Mouse (Mus musculus): ENCODE measurements at regions not wholly inside any gene's neighbourhood (a gene's known extent, or its start where the extent isn't known, plus 50 kb on each side); places are given as distances from the start of the nearest gene placed in this dataset.

- WGBS, result 93% methylated on average over 3 of the region's 3 CpGs
- H3K27ac ChIP-seq (replicated peaks), result no peak overlapping the region
- no peak for ATAC-seq (ENCODE audit: low FRiP score)
- no peak overlapping the region for H3K4me3 ChIP-seq (replicated peaks)
- H3K36me3 ChIP-seq, result no peaks in the 10 kb centered on the region
- H3K9ac ChIP-seq (replicated peaks), result no peak overlapping the region
- H3K4me1 ChIP-seq, result peaks cover 23% of the 10 kb centered on the region
- 0 out of 2 replicates have a peak, but pooled peaks cover 8% of the 10 kb centered on the region for H3K27me3 ChIP-seq (replicated peaks)
- H3K9me3 ChIP-seq (replicated peaks), result no peaks in the 10 kb centered on the region
- H3K4me2 ChIP-seq, result no peak overlapping the region
Observed at GRCm38 (mm10) chr9:47424191-47424590, 105.8 kb upstream of the Cadm1 start.

- Histone ChIP-seq H3K4me2 (no peak overlapping the region), H3K9me3 (replicated peaks) (no peaks in the 10 kb centered on the region), H3K27me3 (replicated peaks) (0 out of 2 replicates have a peak, but pooled peaks cover 4% of the 10 kb centered on the region), H3K4me1 (peaks cover 22% of the 10 kb centered on the region), H3K36me3 (no peaks in the 10 kb centered on the region), H3K9ac (replicated peaks) (no peak overlapping the region), H3K27ac (replicated peaks) (no peak overlapping the region), H3K4me3 (replicated peaks) (no peak overlapping the region)
- no peak for ATAC-seq (ENCODE audit: low FRiP score)
- WGBS, result 94% methylated on average over 5 of the region's 5 CpGs
Observed at GRCm38 (mm10) chr9:47426712-47427111, 103.3 kb upstream of the Cadm1 start.

DNA sequence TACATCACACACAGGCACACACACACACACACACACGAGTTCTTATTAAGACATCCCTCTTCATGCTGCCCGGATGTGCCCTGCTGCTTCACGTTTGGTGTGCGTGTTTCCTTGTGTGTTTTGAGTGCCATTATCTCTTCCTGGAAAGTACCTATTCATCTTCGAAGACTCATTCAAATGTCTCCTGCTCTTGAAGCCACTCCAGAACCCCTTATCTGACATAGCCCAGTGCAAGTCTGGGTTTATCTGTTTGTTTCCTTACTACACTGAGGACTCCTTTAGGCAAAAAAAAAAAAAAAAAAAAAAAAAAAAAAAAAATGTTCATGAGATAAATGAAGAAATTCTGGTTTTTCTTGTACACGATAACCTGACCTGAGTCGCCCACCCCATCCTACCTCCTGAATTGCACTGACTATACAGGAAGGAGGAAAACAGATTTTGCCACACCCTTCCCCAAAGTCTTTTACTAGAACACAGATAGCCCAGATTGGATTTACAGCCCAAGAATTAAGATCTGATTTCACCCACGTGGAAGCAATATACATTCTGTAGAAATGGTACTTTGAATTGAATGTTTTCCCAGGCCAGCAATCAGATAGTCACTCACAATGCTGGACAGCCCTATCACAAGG lies 101.1 kb upstream of the Cadm1 start:
- H3K27ac ChIP-seq (replicated peaks), result no peak overlapping the region
- WGBS, result 79% methylated on average over 8 of the region's 8 CpGs
- peaks cover under 1% of the 10 kb centered on the region; the same call in 1 of the 2 replicates for H3K4me1 ChIP-seq
- no peak overlapping the region for H3K4me3 ChIP-seq (replicated peaks)
- ATAC-seq (ENCODE audit: low FRiP score), result no peak
- no peak overlapping the region for H3K4me2 ChIP-seq
- no peaks in the 10 kb centered on the region for H3K36me3 ChIP-seq
- 0 out of 2 replicates have a peak, but pooled peaks cover 4% of the 10 kb centered on the region for H3K27me3 ChIP-seq (replicated peaks)
- H3K9ac ChIP-seq (replicated peaks), result no peak overlapping the region
- no peaks in the 10 kb centered on the region for H3K9me3 ChIP-seq (replicated peaks)

DNA sequence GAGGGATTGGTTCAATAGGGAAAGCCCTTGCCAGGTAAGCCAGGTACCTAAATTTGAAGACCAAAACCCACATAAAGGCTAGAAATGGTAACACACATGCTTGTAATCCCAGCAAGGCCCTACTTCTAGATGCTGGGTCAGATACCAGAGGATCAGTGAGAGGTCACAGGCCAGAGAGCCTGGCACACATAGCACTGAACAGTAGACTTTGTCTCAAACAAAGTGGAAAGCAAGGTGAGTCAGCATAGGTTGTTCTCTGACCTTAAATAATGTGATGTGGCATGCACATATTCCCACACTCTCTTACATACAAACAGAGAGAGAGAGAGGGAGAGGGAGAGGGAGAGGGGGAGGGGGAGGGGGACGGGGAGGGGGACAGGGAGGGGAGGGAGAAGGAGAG lies 100.3 kb upstream of the Cadm1 start:
- Histone ChIP-seq H3K4me2 (no peak overlapping the region), H3K4me1 (no peaks in the 10 kb centered on the region), H3K9ac (replicated peaks) (no peak overlapping the region), H3K9me3 (replicated peaks) (no peaks in the 10 kb centered on the region), H3K36me3 (no peaks in the 10 kb centered on the region), H3K27ac (replicated peaks) (no peak overlapping the region), H3K27me3 (replicated peaks) (0 out of 2 replicates have a peak, but pooled peaks cover 4% of the 10 kb centered on the region), H3K4me3 (replicated peaks) (no peak overlapping the region)
- no CpG with 5 or more reads among the region's 1 CpGs for WGBS
- no peak for ATAC-seq (ENCODE audit: low FRiP score)

- H3K9me3 ChIP-seq (replicated peaks), result no peaks in the 10 kb centered on the region
- H3K4me1 ChIP-seq, result peaks cover 8% of the 10 kb centered on the region
- no peak overlapping the region for H3K4me3 ChIP-seq (replicated peaks)
- H3K27ac ChIP-seq (replicated peaks), result no peak overlapping the region
- ATAC-seq (ENCODE audit: low FRiP score), result no peak
- H3K27me3 ChIP-seq (replicated peaks), result 0 out of 2 replicates have a peak, but pooled peaks cover 3% of the 10 kb centered on the region
- no peak overlapping the region for H3K4me2 ChIP-seq
- no peaks in the 10 kb centered on the region for H3K36me3 ChIP-seq
- H3K9ac ChIP-seq (replicated peaks), result no peak overlapping the region
- 85% methylated on average over 4 of the region's 4 CpGs for WGBS
Observed at GRCm38 (mm10) chr9:47432715-47433114, 97.3 kb upstream of the Cadm1 start.

GRCm38 (mm10) chr9:47433185-47433584 lies 96.8 kb upstream of the Cadm1 start:
- 81% methylated on average over 2 of the region's 2 CpGs for WGBS
- Histone ChIP-seq H3K9ac (replicated peaks) (no peak overlapping the region), H3K27me3 (replicated peaks) (no peaks in the 10 kb centered on the region), H3K4me2 (no peak overlapping the region), H3K4me1 (peaks cover 8% of the 10 kb centered on the region), H3K27ac (replicated peaks) (no peak overlapping the region), H3K9me3 (replicated peaks) (no peaks in the 10 kb centered on the region), H3K36me3 (no peaks in the 10 kb centered on the region), H3K4me3 (replicated peaks) (no peak overlapping the region)
- ATAC-seq (ENCODE audit: low FRiP score), result no peak

- H3K27me3 ChIP-seq (replicated peaks), result no peaks in the 10 kb centered on the region
- 93% methylated on average over 2 of the region's 2 CpGs for WGBS
- H3K36me3 ChIP-seq, result no peaks in the 10 kb centered on the region
- no peaks in the 10 kb centered on the region for H3K9me3 ChIP-seq (replicated peaks)
- no peak overlapping the region for H3K27ac ChIP-seq (replicated peaks)
- H3K9ac ChIP-seq (replicated peaks), result no peak overlapping the region
- peaks cover 8% of the 10 kb centered on the region for H3K4me1 ChIP-seq
- no peak for ATAC-seq (ENCODE audit: low FRiP score)
- H3K4me3 ChIP-seq (replicated peaks), result no peak overlapping the region
- no peak overlapping the region for H3K4me2 ChIP-seq
Observed at GRCm38 (mm10) chr9:47434091-47434490, 95.9 kb upstream of the Cadm1 start.

GRCm38 (mm10) chr9:47438976-47439375 lies 91.0 kb upstream of the Cadm1 start:
- H3K4me3 ChIP-seq (replicated peaks), result no peak overlapping the region

DNA sequence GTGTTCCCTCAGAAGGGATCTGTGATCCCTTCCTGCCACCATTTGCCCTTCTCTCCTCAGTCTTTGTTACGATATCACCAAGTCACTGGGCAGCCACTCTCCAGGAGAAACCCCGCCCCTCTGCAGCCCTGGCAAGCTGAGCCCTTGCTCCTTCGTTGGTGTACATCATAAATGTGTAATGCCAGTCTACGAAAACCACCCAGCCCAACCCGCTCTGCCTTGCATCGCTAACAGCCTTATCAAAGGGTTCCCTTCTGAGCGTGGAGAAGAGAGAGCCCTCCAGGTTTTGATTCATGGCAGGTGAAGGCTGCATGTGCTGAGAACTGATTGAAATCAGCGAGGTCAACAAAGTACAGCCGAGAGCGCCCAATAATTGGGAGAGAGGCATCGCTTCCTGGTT lies 90.5 kb upstream of the Cadm1 start:
- ATAC-seq (ENCODE audit: low FRiP score), result no peak
- Histone ChIP-seq H3K9me3 (replicated peaks) (no peaks in the 10 kb centered on the region), H3K4me3 (replicated peaks) (peak overlapping the region; percentile 16; the same call in 1 of the 2 replicates), H3K27ac (replicated peaks) (no peak overlapping the region), H3K4me2 (peak overlapping the region; percentile 51), H3K36me3 (no peaks in the 10 kb centered on the region), H3K4me1 (peaks cover 17% of the 10 kb centered on the region), H3K9ac (replicated peaks) (no peak overlapping the region; the same call in 1 of the 2 replicates), H3K27me3 (replicated peaks) (no peaks in the 10 kb centered on the region)
- WGBS, result 25% methylated on average over 11 of the region's 11 CpGs

More at GRCm38 (mm10) chr9:47438976-47439375, 91.0 kb upstream of the Cadm1 start:
- no peak for ATAC-seq (ENCODE audit: low FRiP score)
- H3K27me3 ChIP-seq (replicated peaks), result no peaks in the 10 kb centered on the region
- WGBS, result 70% methylated on average over 4 of the region's 4 CpGs
- H3K4me1 ChIP-seq, result peaks cover 17% of the 10 kb centered on the region
- no peaks in the 10 kb centered on the region for H3K9me3 ChIP-seq (replicated peaks)
- no peak overlapping the region for H3K9ac ChIP-seq (replicated peaks)
- no peak overlapping the region for H3K4me2 ChIP-seq
- no peak overlapping the region for H3K27ac ChIP-seq (replicated peaks)
- H3K36me3 ChIP-seq, result no peaks in the 10 kb centered on the region

DNA sequence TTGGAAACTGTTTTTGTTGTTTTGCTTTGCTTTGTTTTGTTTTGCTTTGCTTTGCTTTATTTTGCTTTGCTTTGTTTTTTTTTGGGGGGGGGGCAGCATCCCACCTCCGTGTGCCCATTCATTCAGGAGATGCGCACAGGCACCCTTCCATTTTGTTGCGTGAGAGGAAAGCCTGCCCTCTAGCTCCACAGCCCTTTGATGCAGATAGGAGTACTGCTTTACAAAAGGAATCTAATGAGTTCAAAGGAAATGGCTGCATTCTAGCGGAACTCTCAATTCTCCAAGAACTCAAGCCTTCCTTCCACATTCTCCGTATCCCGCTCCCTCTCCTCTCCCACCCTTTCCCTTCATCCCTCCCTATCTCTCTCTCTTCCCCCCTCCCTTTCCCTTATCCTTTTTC lies 89.8 kb upstream of the Cadm1 start:
- H3K4me2 ChIP-seq, result peak overlapping the region; percentile 51
- H3K9me3 ChIP-seq (replicated peaks), result no peaks in the 10 kb centered on the region
- H3K27me3 ChIP-seq (replicated peaks), result no peaks in the 10 kb centered on the region
- no peak overlapping the region for H3K9ac ChIP-seq (replicated peaks)
- ATAC-seq (ENCODE audit: low FRiP score), result peak; percentile 57; the same call in 1 of the 2 replicates
- H3K4me1 ChIP-seq, result peaks cover 13% of the 10 kb centered on the region
- no peak overlapping the region for H3K27ac ChIP-seq (replicated peaks)
- peak overlapping the region; percentile 16; the same call in 1 of the 2 replicates for H3K4me3 ChIP-seq (replicated peaks)
- no peaks in the 10 kb centered on the region for H3K36me3 ChIP-seq
- whole genome bisulfite sequencing, result 27% methylated on average over 6 of the region's 6 CpGs

DNA sequence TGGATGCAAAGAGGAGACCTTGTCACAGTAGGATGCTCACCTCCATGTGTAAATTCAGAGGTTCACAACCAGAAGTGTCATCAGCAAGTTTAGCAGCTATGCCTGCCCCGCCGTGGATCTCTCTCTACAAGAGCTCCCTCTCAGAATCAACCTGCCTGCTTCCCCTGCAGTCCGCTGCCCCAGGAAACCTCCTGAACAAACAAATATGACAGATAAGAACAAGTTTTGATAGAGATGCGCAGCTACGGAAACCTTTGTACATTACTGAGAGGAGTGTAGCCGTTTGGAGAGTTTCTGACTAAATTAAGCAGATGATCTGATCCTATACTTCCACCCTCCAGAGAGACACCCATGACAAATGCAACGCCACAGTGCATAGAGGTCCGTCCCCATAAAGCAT lies 88.8 kb upstream of the Cadm1 start:
- ATAC-seq (ENCODE audit: low FRiP score), result no peak
- Histone ChIP-seq H3K27ac (replicated peaks) (no peak overlapping the region), H3K27me3 (replicated peaks) (no peaks in the 10 kb centered on the region), H3K9ac (replicated peaks) (no peak overlapping the region), H3K4me1 (peaks cover 9% of the 10 kb centered on the region), H3K9me3 (replicated peaks) (no peaks in the 10 kb centered on the region), H3K4me3 (replicated peaks) (no peak overlapping the region), H3K4me2 (no peak overlapping the region), H3K36me3 (no peaks in the 10 kb centered on the region)
- WGBS, result 87% methylated on average over 8 of the region's 8 CpGs

DNA sequence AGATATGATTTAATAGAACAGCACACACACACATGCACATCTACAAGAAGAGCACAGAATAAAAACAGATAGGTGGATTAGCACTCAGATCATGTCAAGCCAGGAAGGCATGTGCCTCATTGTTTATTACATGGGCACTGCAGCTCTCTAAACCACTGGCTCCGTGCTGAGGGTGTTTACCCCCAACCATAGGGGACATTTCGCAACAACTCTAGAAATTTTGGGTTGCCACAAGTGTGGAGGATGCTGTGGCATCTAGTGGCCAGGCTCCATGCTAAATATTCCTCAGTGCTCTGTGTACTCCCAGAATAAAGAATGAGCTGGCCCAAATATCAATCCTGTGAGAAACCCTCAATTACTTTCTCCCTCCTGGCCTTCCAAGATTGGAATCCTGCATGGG lies 85.8 kb upstream of the Cadm1 start:
- no peak for ATAC-seq (ENCODE audit: low FRiP score)
- Histone ChIP-seq H3K9ac (replicated peaks) (no peak overlapping the region), H3K36me3 (no peaks in the 10 kb centered on the region), H3K4me2 (no peak overlapping the region), H3K27ac (replicated peaks) (no peak overlapping the region), H3K4me3 (replicated peaks) (no peak overlapping the region), H3K4me1 (peaks cover 9% of the 10 kb centered on the region), H3K27me3 (replicated peaks) (no peaks in the 10 kb centered on the region), H3K9me3 (replicated peaks) (no peaks in the 10 kb centered on the region)
- WGBS, result 78% methylated on average over 2 of the region's 2 CpGs
